Mouse (Mus musculus) naive thymus-derived CD4-positive, alpha-beta T cell, adult 2 months (primary cell): ENCODE data around the gene Ndst4.

Experiments
- DNase-seq: peaks from one replicate; pipeline ENCODE4 v3.0.0-alpha.2; 2011; ENCODE audit warnings: low read depth

Gene Ndst4

GRCm38 (mm10) chr3:125734945-125735344 is 331.1 kb downstream of the Ndst4 start:
- DNase-seq, result no peak

- no peak for DNase-seq
Observed at GRCm38 (mm10) chr3:125744468-125745141, 340.7 kb downstream of the Ndst4 start.

GRCm38 (mm10) chr3:125745142-125745496 is 341.2 kb downstream of the Ndst4 start:
- no peak for DNase-seq

- DNase-seq, result no peak
Observed at GRCm38 (mm10) chr3:125746367-125746766, 342.5 kb downstream of the Ndst4 start.

- no peak for DNase-seq
Observed at GRCm38 (mm10) chr3:125756911-125757310, 353.0 kb downstream of the Ndst4 start.

GRCm38 (mm10) chr3:125760711-125761110 is 356.8 kb downstream of the Ndst4 start:
- DNase-seq, result no peak
